Mouse (Mus musculus) brain, adult 2 months (tissue): ENCODE measurements around the gene Pisd.

Experiments used
- DNase-seq: peaks from one replicate; pipeline ENCODE4 v3.0.0; 2011; ENCODE audit warnings: low read depth, low spot score

Pisd gene

GRCm38 (mm10) chr5:32711485-32711884, 74.0 kb downstream of the Pisd start:
- no peak for DNase-seq

GRCm38 (mm10) chr5:32706226-32706780, 79.1 kb downstream of the Pisd start:
- DNase-seq: no peak

DNA sequence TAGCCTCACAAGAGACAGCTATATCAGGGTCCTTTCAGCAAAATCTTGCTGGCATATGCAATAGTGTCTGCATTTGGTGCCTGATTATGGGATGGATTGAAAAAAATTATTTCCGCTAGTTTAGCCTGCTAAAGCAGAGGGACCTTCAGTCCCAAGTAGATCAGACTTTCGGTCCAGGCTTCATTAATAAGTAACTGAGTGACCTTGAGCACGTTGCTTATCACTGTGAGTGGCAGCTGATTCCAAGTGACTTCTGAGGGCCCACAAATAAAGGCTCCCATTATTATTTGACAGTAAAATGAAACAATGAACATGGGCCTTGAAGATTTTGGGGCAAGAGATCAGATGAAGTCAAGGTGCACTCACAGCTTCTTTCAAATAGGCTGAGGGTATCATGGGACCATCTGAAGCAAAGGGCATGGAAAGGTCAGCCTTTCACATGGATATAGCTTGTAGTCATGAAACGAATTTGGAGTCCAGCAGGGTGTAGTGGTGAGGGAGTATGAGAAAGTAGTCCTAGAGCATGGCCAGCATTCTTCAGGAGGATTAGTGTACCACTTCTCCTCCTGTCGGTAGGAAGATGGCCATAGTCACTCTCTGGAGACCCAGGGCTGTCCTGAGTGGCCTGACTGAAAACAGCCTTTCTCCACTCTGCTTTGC, 88.1 kb downstream of the Pisd start:
- DNase-seq: no peak

DNA sequence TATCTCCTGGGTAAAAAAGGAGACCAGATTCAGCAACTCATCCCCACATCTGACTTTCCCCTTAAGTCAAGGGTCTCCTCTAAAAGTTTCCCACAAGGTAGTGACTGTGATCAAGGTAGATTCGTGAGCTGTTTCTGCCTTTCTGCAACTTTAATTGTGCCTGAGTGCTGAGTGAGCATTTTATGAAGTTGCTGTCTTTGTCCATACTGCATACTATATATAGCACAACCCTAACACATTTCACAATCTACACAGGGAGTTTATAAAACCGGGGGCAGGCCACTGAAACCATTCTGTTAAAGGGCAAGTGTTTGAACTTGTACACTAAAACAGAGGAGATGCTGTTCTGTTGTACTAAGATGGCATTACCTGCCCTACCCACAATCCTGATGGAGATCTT, 92.0 kb downstream of the Pisd start:
- DNase-seq: no peak
